Mouse (Mus musculus) right cerebral cortex, postnatal 25 days (tissue): Measurements from ENCODE around the gene Ywhae.

Source experiments
- DNase-seq: peaks from one replicate; pipeline ENCODE4 v3.0.0; 2022

Gene Ywhae

DNA sequence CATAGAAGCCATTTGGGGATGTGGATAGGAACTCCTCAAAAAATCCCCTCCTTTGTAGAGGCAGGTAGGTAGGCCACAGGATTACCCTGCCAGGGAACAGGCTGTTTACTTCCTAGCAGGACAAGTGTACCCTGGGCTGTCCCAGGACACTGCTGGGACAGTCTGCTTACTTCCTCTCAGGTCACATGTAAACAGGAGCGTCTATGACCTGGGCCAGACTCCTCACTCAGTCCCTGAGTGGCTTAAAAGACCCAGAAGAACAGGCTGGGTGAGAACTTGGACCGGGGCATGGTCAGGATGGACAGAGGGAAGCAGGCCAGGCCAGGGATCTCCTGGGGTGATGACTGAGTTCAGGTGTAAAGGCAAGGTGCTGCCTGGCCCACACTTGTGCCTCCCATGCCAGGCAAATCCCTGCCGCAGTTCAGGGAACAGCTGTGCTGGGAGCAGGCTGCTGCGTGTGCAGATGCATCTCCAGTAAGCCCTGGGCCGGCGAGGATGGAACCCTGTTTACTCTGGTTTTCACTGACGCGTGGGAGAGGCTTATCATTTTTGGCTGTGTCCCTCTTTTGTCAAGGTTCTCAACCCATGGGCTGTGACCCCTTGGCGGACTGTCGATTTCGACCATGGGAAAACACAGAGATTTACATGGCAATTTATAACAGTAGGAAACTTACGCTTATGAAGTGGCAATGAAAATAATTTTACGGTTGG is 64.0 kb downstream of the Ywhae start:
- DNase-seq: no peak

DNA sequence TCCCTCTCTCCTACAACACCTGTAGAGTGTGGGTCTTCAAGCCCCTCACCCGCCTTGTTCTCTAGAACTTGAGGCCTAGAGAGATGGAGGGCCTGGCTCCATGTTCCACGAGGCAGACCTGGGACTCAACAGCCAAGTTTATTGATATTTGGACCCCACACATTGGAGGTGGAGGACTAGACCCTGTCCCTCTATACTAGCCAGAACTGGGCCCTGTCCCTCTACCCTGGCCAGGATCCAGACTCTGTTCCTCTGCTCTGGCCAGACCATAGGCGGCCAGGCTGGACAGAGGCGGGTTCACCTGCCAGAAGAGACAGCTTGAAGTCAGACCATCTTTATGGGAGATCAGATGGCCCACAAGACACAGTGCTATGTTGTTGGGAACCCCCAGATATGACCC is 68.7 kb downstream of the Ywhae start:
- DNase-seq: no peak

- DNase-seq: no peak
These were observed 69.3 kb downstream of the Ywhae start for GRCm38 (mm10) chr11:75801771-75802550.

- DNase-seq: no peak
These were observed 74.8 kb downstream of the Ywhae start for GRCm38 (mm10) chr11:75807486-75807885.

DNA sequence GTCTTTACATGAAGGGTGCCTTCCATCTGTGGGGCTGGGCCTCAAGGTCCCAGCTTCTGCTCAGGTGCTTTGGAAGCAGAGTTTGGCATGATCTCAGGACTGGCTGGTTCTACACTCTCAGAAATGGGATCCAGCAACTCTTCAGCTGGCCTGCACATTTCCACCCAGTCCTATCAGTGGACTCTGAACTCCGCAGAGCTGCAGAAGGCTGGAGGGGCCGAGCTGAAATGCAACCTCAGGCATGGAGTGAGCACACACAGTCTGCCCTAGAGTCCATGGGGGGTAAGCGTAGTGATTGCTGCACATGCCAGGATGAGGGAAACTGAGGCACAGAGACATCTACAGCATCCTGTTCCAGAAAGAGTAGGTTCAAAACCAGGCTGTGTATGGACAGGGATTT is 77.9 kb downstream of the Ywhae start:
- no peak for DNase-seq

DNA sequence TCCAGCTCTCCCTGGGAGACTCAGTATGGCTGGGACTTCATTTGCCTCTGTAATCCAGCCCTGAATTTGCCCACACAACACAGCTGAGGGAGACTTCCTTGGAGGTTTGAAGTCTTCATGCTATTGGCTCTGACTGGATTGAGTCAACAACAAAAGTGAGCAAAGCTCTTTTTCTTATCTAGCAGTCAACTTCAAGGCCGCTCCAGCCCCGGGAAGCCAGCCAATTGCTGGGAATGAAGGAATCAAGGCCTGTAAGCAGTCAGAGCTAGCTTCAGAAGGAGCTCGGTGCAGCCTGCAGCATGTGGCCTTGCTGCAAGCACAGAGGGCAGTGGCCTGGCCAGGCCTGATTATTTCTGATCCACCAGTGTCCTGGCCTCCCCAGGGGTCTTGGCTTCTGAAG is 79.2 kb downstream of the Ywhae start:
- DNase-seq: peak; percentile 30

- DNase-seq: no peak
These were observed 80.4 kb downstream of the Ywhae start for GRCm38 (mm10) chr11:75813085-75813484.
